Mouse (Mus musculus) forelimb bud, embryonic 11.5 days (tissue): ENCODE data around the gene Cfap52.

ENCODE experiments used
- DNase-seq: peaks from one replicate; pipeline ENCODE4 v3.0.0-alpha.2; 2012; ENCODE audit warnings: low read depth, low spot score

The Cfap52 gene

DNA sequence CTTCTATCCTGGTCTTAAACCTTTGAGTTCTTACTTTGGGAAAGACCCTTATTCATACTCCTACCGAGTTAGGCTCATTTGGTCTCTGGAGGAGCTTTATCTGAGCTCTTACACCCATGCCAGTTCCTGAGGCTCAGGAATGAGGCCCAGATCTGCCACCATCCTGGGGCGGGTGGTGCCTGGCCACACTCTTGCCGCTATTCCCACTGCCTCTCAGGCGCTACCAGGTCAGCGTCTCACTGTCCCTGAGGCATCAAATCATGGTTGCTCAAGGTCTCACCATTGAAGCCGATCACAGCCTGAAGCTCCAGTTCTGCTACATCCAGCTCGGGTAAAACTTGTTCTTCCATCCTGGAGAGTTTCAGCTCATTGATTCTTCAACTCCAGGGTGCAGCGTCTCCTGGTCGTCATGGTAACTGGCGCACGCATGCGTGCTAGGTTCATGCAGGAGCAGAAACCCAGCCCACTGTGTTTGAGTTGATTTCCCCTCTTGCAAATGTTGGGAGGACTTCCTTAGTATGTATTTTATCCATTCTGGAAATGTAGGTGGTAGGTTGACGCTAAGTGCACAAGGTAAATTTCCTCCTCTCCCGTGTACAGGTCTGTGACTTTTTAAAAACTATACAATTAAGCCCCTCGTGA, at the start of gene Cfap52:
Gene Cfap52, minus strand, starts transcription at position 410 of the 642 bp plus-strand sequence.
- DNase-seq: peak; percentile 88

DNA sequence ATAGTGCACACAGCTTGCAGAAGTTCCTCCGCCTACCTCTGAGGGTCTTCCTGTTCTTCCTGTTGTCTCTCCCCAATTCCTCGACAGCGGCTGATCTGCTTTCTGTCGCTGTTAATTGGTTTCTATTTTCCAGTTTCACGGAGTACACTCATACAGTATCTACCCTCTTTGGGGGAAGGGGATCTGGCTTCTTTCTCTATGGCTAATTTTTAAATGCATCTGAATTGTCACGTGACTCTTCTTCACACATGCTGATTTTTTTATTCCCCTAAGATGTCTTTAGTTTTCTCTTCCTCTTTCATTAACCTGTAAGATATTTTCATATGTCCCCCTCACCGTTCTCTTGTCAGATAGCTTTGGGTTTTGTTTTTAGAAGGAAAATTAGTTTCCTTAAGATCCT, 46.8 kb upstream of the Cfap52 start:
- DNase-seq: no peak

DNA sequence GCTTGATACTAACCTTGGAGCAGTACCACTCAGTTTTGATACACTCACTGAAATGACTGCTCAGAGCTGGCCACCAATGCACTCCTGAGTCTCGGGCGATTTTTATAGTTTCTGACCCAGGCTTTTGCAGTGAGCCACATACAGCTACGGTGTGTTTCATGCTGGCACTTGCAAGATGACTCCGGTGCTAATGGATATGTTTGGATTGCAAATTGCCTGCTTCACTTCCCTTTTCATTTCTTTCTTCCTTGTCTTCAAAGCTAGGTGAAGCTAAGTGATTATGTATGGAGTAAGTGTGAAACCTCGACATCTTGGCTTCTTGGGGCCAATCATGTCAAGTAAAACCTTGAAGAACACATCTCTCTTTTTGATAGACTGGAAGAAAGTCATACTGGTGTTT, 43.9 kb upstream of the Cfap52 start:
- DNase-seq: no peak

GRCm38 (mm10) chr11:68007645-68008044, 42.2 kb upstream of the Cfap52 start:
- DNase-seq: no peak

DNA sequence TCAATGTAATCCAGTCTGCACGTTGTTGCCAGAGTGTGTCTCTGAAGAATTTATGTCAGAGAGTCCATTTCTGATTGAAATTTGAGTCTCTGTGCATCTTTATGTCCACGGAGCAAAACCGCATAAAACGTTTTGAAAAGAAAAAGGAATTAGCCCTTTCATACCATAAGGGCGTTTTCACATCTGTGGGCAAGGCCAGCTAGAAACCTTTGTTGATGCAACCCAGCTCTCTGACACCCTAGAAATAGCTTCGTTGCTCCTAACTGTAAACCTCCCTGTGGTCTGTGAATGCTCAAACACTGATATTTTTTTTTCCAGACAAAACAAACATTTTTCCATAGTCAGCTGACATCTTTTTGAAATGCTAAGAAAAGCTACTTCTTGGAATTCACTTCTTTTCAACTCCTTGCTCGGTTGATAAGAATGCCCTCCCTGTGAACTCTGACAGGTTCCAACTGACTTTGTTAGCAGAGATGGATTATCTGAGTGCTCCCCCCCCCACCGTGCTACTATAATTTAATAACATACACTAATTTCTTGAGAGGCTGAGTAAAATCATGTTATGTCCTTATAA, 40.9 kb upstream of the Cfap52 start:
- DNase-seq: no peak

- DNase-seq: peak; percentile 59
Measured at GRCm38 (mm10) chr11:68004191-68004590, 38.7 kb upstream of the Cfap52 start.

- DNase-seq: no peak
Measured at GRCm38 (mm10) chr11:67999629-68000028, 34.2 kb upstream of the Cfap52 start.

DNA sequence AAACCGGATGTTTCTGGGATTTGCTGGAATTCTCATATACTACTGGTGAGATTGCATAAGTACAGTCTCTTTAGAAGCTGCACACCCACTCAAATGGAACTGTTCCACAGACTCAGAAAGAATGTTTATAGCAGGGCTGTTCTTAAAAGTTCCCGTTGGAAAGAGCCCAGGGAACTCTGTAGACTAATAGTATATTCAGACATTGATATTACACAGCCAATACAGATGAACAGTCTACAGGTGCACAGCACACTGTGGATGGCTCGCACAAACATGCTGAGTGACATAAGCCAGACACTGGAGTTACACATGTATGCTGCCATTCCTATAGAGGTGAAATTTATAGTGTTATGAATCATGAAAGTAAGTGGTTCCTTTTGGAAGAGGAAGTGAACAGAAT, 33.5 kb upstream of the Cfap52 start:
- no peak for DNase-seq

DNA sequence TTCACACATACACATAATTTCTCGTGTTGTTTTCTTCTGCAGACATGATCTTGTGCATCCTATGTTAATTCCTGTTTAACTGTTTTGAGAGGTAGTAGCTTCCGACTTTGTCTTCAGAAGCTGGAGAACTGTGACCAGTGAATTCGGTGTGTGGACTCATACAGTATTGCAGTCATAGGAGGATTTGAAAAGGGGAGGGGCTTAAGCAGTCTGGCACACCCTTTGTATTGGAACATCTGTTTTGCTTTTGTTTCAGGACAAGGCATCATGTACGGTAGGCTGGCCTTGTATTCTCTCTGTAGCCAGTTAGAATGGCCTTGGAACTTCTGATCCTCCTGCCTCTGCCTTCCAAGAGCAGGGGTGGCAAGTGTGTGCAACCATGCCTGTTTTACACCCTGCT, 30.5 kb upstream of the Cfap52 start:
- DNase-seq: no peak

DNA sequence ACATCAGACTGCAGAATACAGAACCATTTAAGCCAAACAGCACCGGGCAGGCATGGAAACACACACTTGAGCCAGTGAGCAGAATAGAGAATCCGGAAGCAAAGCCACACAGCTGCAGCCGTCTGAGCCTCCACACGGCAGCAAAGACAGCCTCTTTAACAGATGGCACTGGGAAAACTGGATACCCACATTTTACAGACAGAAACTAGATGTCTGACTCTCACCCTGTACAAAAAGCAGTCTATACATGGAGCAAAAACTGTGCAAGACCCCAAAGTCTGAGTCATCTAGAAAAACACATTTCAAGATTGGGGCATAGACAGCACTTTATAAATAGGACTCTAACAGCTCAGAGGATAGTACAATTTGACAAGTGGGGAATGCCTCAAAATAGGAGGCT, 25.8 kb upstream of the Cfap52 start:
- DNase-seq: no peak

DNA sequence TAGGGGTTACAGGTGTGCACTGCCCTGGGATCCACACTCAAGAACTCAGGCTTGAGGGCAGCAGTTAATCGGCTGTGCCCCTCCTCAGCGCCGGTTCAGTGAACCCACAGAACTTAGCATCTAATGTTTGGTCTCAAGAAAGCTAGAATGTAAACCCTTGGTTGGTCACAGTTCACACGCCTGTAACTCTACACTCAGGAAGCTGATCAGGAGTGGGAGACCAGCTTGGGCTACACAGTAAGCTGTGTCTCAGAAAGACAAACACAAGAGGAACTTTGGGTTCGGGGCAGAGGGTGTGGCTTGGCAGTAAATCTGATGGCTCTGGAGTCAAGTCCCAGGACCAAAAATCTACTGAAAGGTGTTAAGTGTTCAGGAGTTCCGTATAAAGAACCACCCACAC, 18.1 kb upstream of the Cfap52 start:
- DNase-seq: no peak

DNA sequence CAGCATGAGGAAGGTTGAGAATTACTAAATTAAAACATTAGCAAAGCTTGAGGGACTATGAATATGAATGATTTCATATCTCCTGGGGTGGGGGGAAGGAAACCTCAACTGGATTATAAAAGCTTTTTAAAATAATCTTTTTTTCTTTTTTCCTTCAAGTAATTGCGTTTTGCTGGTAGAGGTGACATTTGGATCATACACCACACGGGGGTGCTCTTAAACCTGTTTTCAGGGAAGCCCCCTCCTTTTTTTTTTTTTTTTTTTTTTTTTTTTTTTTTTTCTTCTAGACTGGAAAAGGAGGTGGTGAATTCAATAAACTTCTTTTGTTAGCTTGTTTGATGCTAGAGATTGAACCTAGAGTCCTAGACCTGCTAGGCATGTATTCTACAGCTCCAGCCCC, 9.8 kb upstream of the Cfap52 start:
- peak; percentile 50 for DNase-seq

- DNase-seq: no peak
Measured at GRCm38 (mm10) chr11:67973225-67973624, 7.8 kb upstream of the Cfap52 start.

GRCm38 (mm10) chr11:67972606-67973005, 7.2 kb upstream of the Cfap52 start:
- no peak for DNase-seq

GRCm38 (mm10) chr11:67967831-67968230, 2.4 kb upstream of the Cfap52 start:
- no peak for DNase-seq

DNA sequence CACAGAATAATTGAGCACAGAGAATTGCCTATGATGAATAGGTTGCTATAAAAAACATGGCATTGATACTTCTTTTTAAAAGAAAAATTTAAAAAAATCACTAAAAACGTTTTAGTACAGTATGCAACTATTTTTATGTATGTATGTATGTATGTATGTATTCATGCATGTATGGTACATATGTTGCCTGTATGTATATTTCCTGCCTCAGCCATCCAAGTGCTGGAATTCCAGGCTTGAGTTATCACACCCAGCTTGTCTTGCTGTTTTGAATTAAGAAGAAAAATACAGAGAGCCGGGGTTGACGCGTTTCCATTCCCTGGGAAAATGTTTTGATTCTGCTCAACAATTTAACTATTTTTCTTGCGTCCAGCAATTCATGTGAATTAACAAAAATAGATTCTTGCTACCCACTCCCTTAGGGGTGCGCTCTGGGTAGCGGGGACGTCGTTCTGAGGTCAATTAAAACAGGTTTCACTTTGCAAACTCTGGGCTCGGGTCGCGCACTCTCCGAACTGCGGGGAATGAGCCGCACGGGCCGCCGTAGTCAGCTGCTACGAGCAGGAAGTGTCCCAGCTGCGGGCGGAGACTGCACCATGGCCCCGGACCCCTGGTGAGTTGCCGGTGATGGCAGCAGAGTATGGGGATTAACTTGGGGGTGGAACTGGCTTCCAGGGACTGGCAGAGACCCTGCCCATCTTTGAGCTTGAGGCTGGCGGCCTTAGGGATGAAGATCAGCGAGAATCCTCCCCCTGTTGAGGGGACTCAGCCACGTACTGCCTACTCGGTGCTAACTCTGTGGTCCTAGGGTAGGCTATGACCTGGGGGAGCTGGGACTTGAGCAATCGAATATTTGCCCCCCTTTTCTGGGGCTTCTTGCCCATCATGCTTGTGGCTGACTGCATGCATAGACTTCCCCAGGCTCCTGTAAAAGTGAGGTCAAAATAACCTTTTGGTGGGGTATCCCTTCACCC, 741 bp upstream of the Cfap52 start, which contains the start of gene Stx8:
Gene Stx8, plus strand, starts transcription at position 289 of the 974 bp plus-strand sequence.
- DNase-seq: peak; percentile 82

DNA sequence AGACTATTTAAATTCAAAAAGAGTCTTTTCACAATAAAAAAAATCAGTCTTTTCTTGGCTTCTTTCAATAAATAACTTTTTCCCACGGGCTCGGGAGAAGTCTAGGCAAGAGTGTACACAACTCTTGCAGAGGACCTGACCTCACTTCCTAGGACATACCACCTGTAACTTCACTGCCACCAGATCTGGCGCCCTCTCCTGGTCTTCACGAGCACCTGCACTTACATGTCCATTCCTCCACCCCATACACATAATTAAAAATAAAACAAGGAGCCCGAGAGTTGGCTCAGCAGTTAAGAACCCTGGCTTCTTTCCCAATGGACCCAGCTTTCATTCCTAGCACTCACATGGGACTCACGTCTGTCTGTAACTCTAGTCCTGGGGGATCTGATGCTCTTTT, 1.3 kb downstream of the Cfap52 start:
- DNase-seq: no peak

- no peak for DNase-seq
Measured at GRCm38 (mm10) chr11:67954413-67954812, 11.0 kb downstream of the Cfap52 start.

GRCm38 (mm10) chr11:67953604-67954003, 11.8 kb downstream of the Cfap52 start:
- no peak for DNase-seq

DNA sequence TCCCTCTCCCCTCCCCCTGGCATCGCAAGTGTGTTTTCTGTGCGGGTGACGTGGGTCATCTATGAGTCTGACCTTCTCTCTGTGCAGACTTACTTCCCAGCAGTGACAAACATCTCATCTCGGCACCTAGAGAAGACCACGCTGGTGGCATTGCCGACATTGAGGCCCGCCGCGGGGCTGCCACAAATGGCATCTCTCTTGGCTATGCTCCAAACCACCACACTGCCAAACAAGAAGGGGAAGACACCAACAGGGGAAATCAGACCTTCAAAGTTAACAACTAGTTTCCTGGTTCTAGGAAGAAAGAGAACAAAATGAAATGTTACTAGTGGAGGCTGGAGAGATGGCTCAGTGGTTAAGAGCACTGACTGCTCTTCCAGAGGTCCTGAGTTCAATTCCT, 16.0 kb downstream of the Cfap52 start:
- no peak for DNase-seq

DNA sequence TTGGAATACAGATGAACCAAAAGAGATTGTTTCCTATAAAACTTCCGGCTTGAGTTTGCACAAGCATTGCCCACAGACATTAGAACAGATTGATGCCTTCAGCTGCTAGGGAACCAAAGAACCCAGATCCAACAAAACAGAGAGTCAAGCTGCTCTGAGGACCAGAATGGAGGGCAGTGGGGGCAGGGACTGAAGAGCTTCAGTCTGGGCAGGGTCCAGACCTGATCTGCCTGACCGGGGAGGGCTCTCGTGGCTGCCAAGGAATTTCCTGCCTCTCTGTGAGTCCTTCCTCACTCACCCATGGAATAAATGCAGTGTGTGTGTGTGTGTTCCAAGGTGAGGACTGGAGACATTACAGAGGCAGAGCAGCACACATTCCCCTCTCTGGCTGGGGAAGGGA, 17.2 kb downstream of the Cfap52 start:
- DNase-seq: no peak

DNA sequence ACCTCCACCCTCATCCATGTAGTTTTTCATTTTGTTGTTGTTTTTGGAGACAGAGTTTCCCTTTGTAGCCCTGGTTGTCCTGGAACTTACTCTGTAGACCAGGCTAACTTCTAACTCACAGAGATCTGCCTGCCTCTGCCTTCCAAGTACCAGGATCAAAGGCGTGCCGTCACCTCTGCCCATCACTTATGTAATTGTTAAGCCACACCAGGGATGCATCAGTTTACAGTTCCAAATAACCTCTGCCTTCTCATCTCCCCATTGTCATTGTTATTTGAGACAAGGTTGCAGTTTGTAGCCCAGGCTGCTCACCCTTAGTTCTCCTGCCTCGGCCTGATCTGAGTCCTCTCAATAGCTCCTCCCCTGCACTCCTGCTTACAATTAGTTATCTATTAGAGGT, 33.3 kb downstream of the Cfap52 start:
- DNase-seq: no peak
